Mouse (Mus musculus): ENCODE results near the gene Hnf4a. TPM values are rescaled to one million over a fixed set of nuclear protein-coding genes. Genes with fewer than 3 reads are reported as not detected.
A peak's percentile ranks its signal among the peaks of the same experiment; 100 is the strongest.

The Hnf4a gene
- total and polyA plus RNA-seq, 2 experiments from 2014 or later: 0.05 TPM; not detected in 1

DNA sequence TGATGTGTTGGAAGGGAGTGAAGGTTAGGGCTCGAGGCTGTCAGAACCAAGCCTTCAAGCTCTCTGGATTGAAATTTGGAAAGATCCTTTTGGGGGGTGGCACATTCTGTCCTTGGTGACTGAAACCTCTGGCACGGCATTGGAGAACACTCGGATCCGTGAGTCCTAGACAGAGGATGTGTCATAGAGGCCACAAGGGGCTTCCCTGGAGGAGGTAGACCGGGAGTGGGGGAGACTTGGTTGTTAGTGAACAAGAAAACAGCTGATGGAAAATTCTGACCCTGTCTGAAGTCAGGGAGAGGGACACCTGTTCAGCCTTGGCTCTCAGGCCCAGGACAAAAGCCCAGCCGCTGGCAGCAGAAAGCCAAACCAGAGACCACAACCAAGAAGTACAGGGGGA is 48.4 kb downstream of the Hnf4a start:
- TF ChIP-seq CTCF (IDR thresholded peaks at IDR 0.05; ENCODE audit: low read depth): no peak
- Histone ChIP-seq H3K4me1 (ENCODE audit: insufficient read depth, low read length) (no peaks in the 10 kb centered on the region), H3K4me2 (ENCODE audit: low read depth, low read length) (no peak overlapping the region), H3K4me3 (ENCODE audit: low read length) (no peak overlapping the region), H3K9ac (replicated peaks; ENCODE audit: low read length) (no peak overlapping the region), H3K9me3 (ENCODE audit: low read length) (no peaks in the 10 kb centered on the region), H3K27me3 (ENCODE audit: insufficient read depth, low read length) (no peaks in the 10 kb centered on the region), H3K27ac (no peak overlapping the region), H3K36me3 (ENCODE audit: insufficient read depth, low read length) (no peaks in the 10 kb centered on the region)
- ATAC-seq (no peak), DNase-seq (ENCODE audit: low spot score) (no peak)
- WGBS: 75% methylated on average over 6 of the region's 6 CpGs

DNA sequence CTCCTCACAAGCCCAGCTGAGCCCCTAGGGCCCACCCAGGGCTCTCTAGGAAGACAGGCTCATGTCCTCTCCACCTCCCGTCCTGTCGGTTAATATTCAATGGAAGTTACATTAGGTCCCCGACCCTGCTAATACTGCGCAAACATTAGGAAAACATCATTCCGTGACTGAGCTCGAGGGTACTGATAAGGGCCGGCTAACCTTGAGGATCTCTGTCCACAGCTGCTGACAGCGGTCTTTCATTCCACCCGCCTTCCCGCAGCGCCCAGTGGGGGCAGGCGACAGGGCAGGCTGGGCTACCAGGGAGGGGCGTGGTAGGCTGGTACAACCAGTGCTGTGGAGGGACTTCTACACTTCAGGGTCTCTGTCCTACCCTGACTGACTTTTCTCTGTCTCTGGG is 48.8 kb downstream of the Hnf4a start:
- Histone ChIP-seq H3K36me3 (ENCODE audit: insufficient read depth, low read length) (no peaks in the 10 kb centered on the region), H3K4me1 (ENCODE audit: insufficient read depth, low read length) (no peaks in the 10 kb centered on the region), H3K4me2 (ENCODE audit: low read depth, low read length) (no peak overlapping the region), H3K27ac (no peak overlapping the region), H3K9ac (replicated peaks; ENCODE audit: low read length) (no peak overlapping the region), H3K4me3 (ENCODE audit: low read length) (no peak overlapping the region), H3K27me3 (ENCODE audit: insufficient read depth, low read length) (no peaks in the 10 kb centered on the region), H3K9me3 (ENCODE audit: low read length) (no peaks in the 10 kb centered on the region)
- 71% methylated on average over 13 of the region's 13 CpGs for WGBS
- no peak for ATAC-seq
- TF ChIP-seq CTCF (IDR thresholded peaks at IDR 0.05; ENCODE audit: low read depth): no peak
- DNase-seq (ENCODE audit: low spot score): no peak

DNA sequence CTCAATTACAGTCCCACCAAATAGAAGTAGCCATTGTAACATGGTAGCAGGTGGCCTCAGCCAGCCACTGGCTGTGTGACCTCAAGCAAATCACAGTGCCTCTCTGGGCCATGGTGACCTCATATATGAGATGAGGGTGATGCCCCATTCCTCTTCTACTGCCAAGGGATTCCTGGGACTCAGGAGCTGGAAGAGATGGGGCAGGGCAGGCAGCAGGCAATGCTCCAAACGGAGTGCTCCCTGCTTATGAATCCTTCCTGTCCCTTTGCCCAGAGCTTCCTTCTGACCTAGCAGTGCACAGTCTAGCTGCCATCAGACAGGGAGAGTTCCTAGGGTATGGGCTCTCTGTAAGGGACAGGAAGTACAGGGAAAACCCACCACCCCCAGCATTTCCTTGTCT is 51.9 kb downstream of the Hnf4a start:
- 71% methylated on average over 1 of the region's 1 CpGs for WGBS
- no peaks in the 10 kb centered on the region for H3K36me3 ChIP-seq (ENCODE audit: insufficient read depth, low read length)
- no peak overlapping the region for H3K4me2 ChIP-seq (ENCODE audit: low read depth, low read length)
- no peak for TF ChIP-seq CTCF (IDR thresholded peaks at IDR 0.05; ENCODE audit: low read depth)
- no peak overlapping the region for H3K4me3 ChIP-seq (ENCODE audit: low read length)
- no peaks in the 10 kb centered on the region for H3K9me3 ChIP-seq (ENCODE audit: low read length)
- H3K27me3 ChIP-seq (ENCODE audit: insufficient read depth, low read length): no peaks in the 10 kb centered on the region
- no peak for ATAC-seq
- DNase-seq (ENCODE audit: low spot score): no peak
- no peak overlapping the region for H3K9ac ChIP-seq (replicated peaks; ENCODE audit: low read length)
- H3K27ac ChIP-seq: no peak overlapping the region
- H3K4me1 ChIP-seq (ENCODE audit: insufficient read depth, low read length): no peaks in the 10 kb centered on the region

DNA sequence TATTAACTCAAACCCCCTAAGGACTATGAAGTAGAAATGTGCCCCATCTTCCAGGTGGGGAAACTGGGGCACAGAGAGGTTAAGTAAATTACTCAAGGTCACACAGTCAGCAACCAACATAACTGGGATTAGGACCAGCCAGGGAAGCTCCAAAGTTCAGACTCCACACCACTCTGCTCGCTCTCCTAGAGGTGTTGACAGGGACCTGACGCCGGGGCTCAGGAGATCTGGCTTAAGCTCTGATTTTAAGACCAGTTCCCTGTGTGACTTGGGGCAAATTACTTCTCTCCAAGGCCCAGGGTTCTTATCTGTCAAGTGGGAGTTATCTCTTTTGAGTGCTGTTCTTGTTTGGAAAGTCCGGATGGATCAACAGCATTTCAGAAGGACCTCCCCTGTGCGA is 52.6 kb downstream of the Hnf4a start:
- Histone ChIP-seq H3K27me3 (ENCODE audit: insufficient read depth, low read length) (no peaks in the 10 kb centered on the region), H3K4me2 (ENCODE audit: low read depth, low read length) (no peak overlapping the region), H3K4me3 (ENCODE audit: low read length) (no peak overlapping the region), H3K4me1 (ENCODE audit: insufficient read depth, low read length) (no peaks in the 10 kb centered on the region), H3K9ac (replicated peaks; ENCODE audit: low read length) (no peak overlapping the region), H3K27ac (no peak overlapping the region), H3K9me3 (ENCODE audit: low read length) (no peaks in the 10 kb centered on the region), H3K36me3 (ENCODE audit: insufficient read depth, low read length) (no peaks in the 10 kb centered on the region)
- ATAC-seq: no peak
- WGBS: 83% methylated on average over 5 of the region's 5 CpGs
- no peak for DNase-seq (ENCODE audit: low spot score)
- no peak for TF ChIP-seq CTCF (IDR thresholded peaks at IDR 0.05; ENCODE audit: low read depth)

DNA sequence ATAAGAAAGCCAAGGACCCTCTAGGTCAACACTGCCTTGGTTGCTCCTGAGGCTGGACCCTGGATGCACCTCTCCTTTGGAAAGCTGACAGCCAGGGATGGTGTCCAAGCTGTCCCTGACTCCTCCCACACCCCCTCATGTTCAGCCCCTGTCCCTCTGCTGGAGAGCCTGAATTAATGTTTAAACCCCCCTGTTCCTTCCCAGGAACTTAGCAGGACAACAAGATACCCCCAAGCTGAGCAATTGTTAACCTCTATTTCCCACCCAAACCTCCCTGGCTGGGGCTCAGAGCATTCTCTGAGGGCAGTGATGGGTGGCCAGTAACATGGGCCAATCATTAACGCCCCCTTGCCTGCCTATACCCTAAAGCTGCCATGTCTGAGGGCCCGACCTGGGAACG is 53.6 kb downstream of the Hnf4a start:
- no peaks in the 10 kb centered on the region for H3K27me3 ChIP-seq (ENCODE audit: insufficient read depth, low read length)
- no peaks in the 10 kb centered on the region for H3K36me3 ChIP-seq (ENCODE audit: insufficient read depth, low read length)
- no peak overlapping the region for H3K9ac ChIP-seq (replicated peaks; ENCODE audit: low read length)
- DNase-seq (ENCODE audit: low spot score) (no peak), ATAC-seq (no peak)
- no peak for TF ChIP-seq CTCF (IDR thresholded peaks at IDR 0.05; ENCODE audit: low read depth)
- H3K27ac ChIP-seq: no peak overlapping the region
- H3K4me2 ChIP-seq (ENCODE audit: low read depth, low read length): no peak overlapping the region
- H3K9me3 ChIP-seq (ENCODE audit: low read length): no peaks in the 10 kb centered on the region
- WGBS: 64% methylated on average over 3 of the region's 3 CpGs
- no peak overlapping the region for H3K4me3 ChIP-seq (ENCODE audit: low read length)
- no peaks in the 10 kb centered on the region for H3K4me1 ChIP-seq (ENCODE audit: insufficient read depth, low read length)

DNA sequence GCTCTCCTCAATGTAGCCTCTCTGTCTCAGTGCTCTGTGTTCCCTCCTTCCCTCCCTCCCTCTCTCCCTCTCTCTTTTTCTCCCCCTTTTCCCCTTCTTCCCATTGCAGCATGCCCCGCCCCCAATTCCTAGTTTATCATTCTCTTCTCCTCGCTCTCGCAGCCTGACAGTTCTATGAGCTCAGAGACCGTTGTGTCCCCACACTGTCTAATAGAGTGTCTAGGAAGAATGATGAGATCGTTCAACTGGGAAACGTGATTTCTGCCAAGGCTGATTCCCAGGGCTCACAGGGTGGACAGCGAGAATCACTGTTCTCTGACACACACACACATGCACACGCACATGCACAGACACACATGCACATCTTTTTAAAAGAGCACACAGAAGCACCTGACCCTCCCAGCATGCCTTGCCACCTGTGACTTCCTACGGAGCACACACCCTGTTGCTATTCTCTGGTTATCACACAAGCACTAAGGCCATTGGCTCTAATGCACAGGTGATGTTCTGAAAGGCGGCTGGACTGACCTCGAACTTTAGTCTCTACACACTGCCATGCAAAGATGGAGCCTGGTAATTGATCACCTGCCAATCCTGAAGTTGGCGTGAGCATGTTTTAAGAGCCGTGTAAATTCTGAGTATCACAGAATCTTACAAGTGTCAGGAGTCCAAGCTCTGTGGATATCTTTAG is 54.8 kb downstream of the Hnf4a start:
- TF ChIP-seq CTCF (IDR thresholded peaks at IDR 0.05; ENCODE audit: low read depth): no peak
- Histone ChIP-seq H3K36me3 (ENCODE audit: insufficient read depth, low read length) (no peaks in the 10 kb centered on the region), H3K9me3 (ENCODE audit: low read length) (no peaks in the 10 kb centered on the region), H3K4me1 (ENCODE audit: insufficient read depth, low read length) (no peaks in the 10 kb centered on the region), H3K4me3 (ENCODE audit: low read length) (no peak overlapping the region), H3K4me2 (ENCODE audit: low read depth, low read length) (no peak overlapping the region), H3K9ac (replicated peaks; ENCODE audit: low read length) (no peak overlapping the region), H3K27me3 (ENCODE audit: insufficient read depth, low read length) (no peaks in the 10 kb centered on the region), H3K27ac (no peak overlapping the region)
- DNase-seq (ENCODE audit: low spot score) (peak; percentile 49), ATAC-seq (peak; percentile 66; the same call in 1 of the 2 replicates)
- WGBS: 57% methylated on average over 13 of the region's 13 CpGs

DNA sequence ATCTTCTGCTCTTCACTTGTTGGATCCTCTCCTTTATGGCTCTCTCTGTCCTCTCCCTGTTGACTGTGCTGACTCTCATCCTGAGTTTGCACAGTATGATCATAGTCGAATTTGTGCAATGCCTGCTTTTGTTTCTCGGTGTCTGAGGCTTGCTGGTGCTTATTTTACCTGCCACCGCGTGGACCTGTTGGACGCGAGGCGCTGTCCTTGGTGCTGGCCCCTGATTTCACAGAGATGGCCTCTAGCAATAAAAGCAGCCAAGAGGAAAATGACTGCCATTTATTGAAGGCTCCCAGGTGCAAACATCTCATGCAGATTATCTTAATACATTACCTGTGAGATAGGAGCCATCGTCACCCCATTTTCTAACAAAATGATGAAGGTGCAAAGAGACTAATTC is 58.0 kb downstream of the Hnf4a start:
- H3K4me3 ChIP-seq (ENCODE audit: low read length): no peak overlapping the region
- H3K9me3 ChIP-seq (ENCODE audit: low read length): no peaks in the 10 kb centered on the region
- H3K36me3 ChIP-seq (ENCODE audit: insufficient read depth, low read length): no peaks in the 10 kb centered on the region
- ATAC-seq: no peak
- WGBS: 29% methylated on average over 8 of the region's 8 CpGs
- no peaks in the 10 kb centered on the region for H3K4me1 ChIP-seq (ENCODE audit: insufficient read depth, low read length)
- H3K27me3 ChIP-seq (ENCODE audit: insufficient read depth, low read length): no peaks in the 10 kb centered on the region
- no peak overlapping the region for H3K4me2 ChIP-seq (ENCODE audit: low read depth, low read length)
- DNase-seq (ENCODE audit: low spot score): no peak
- TF ChIP-seq CTCF (IDR thresholded peaks at IDR 0.05; ENCODE audit: low read depth): no peak
- no peak overlapping the region for H3K27ac ChIP-seq
- H3K9ac ChIP-seq (replicated peaks; ENCODE audit: low read length): no peak overlapping the region
